Mouse (Mus musculus) neural tube, embryonic 12.5 days (tissue): ENCODE data around the gene C1rb. TPM values are rescaled to one million over a fixed set of nuclear protein-coding genes. Genes with fewer than 3 reads are reported as not detected.
"Not testable (repeated sequence)": the region's sequence is repeated elsewhere in the genome, so short reads cannot be mapped to it uniquely, and the experiment has no call there.

Source experiments
- ATAC-seq: fragments of 200-750 bp; cut with Nextera tagmentation; 2 replicates; pipeline ENCODE4 v1.8.0; 2017; ENCODE audit warnings: low read depth, mild to moderate bottlenecking, moderate TSS enrichment, moderate library complexity; ENCODE audit not compliant: low FRiP score
- H3K27ac ChIP-seq: fragments of 300-500 bp; sonication (generic); 2 replicates; pipeline ENCODE4 v1.5.1; 2016
- H3K27me3 ChIP-seq: fragments of 300-500 bp; sonication (generic); replicated peaks from 2 replicates; pipeline ENCODE4 v1.6.1; 2016; ENCODE audit warnings: mild to moderate bottlenecking
- H3K36me3 ChIP-seq: fragments of 300-500 bp; sonication (generic); 2 replicates; pipeline ENCODE4 v1.6.1; 2016; ENCODE audit warnings: mild to moderate bottlenecking
- H3K4me1 ChIP-seq: fragments of 300-500 bp; sonication (generic); 2 replicates; pipeline ENCODE4 v1.6.1; 2016
- H3K4me2 ChIP-seq: fragments of 300-500 bp; sonication (generic); replicated peaks from 2 replicates; pipeline ENCODE4 v1.6.1; 2016; ENCODE audit warnings: mild to moderate bottlenecking
- H3K4me3 ChIP-seq: fragments of 300-500 bp; sonication (generic); 2 replicates; pipeline ENCODE4 v1.5.1; 2016
- H3K9ac ChIP-seq: fragments of 300-500 bp; sonication (generic); 2 replicates; pipeline ENCODE4 v1.6.1; 2016; ENCODE audit warnings: mild to moderate bottlenecking
- H3K9me3 ChIP-seq: fragments of 300-500 bp; sonication (generic); 2 replicates; pipeline ENCODE4 v1.6.1; 2016; ENCODE audit warnings: mild to moderate bottlenecking
- WGBS: fragments of 180-500 bp; shearing (Covaris S2); methylation state at CpG from one replicate; pipeline ENCODE4 v1.1.7; 2016; 5-methylcytosine and 5-hydroxymethylcytosine counted together
- polyA plus RNA-seq: library from polyadenylated mRNA; unstranded; fragments of >200 nt; fragmentation: Nextera tagmentation; extraction: Ambion mirVana; gene quantifications from 2 replicates; pipeline ENCODE4 v1.2.1, GENCODE M21; 2016

Gene C1rb
- polyA plus RNA-seq, 1 experiment from 2014 or later, result not detected

DNA sequence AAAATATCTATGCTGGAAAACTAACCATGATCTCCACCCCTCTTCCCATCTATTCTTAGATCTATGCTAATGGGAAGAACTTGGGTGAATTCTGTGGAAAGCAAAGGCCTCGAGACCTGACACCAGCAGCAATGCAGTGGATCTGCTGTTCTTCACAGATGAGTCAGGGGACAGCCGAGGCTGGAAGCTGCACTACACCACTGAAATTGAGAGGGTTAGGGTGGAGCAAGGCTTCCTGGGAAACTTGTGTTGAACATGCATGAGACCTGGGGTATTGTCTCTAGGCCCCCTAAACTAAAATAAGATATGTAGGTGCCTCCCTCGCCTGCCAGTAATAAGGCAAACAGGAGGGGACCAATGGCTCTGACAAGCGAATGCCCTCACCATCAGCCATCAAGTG lies 8.9 kb upstream of the C1rb start:
- not testable (repeated sequence) for H3K27me3 ChIP-seq, H3K4me1 ChIP-seq, H3K4me2 ChIP-seq, H3K9me3 ChIP-seq, H3K9ac ChIP-seq, H3K36me3 ChIP-seq, ATAC-seq, H3K4me3 ChIP-seq, H3K27ac ChIP-seq
- WGBS, result 91% methylated on average over 4 of the region's 4 CpGs

DNA sequence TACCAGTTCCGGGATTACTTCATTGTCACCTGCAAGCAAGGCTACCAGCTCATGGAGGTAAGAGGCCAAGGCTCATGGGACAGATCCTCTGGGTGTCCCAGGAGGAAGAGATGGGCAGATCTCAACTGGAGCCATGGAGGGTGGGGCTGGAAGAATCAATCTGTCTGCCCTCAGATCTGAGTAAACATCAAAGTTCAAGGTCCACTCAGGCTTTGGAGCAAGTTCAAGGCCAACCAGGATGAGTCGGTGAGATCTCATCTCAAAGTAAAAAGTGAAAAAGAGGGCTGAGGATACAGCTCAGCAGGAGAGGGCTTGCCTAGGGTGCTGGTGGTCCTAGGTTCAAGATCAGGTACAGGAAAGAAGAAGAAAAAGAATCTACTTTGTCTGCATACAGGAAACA lies 8.5 kb upstream of the C1rb start:
- WGBS, result 93% methylated on average over 2 of the region's 2 CpGs
- not testable (repeated sequence) for H3K27ac ChIP-seq, H3K36me3 ChIP-seq, H3K9ac ChIP-seq, H3K4me3 ChIP-seq, ATAC-seq, H3K27me3 ChIP-seq, H3K4me2 ChIP-seq, H3K9me3 ChIP-seq, H3K4me1 ChIP-seq

DNA sequence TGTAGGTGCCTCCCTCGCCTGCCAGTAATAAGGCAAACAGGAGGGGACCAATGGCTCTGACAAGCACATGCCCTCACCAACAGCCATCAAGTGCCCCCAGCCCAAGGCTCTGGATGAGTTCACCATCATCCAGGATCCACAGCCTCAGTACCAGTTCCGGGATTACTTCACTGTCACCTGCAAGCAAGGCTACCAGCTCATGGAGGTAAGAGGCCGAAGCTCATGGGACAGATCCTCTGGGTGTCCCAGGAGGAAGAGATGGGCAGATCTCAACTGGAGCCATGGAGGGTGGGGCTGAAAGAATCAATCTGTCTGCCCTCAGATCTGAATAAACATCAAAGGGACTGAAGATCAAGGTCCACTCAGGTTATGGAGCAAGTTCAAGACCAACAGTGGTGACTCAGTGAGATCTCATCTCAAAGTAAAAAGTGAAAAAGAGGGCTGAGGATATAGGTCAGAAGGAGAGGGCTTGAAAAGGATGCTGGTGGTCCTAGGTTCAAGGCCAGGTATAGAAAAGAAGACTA lies 5.1 kb downstream of the C1rb start:
- H3K9ac ChIP-seq, H3K4me1 ChIP-seq, ATAC-seq, H3K36me3 ChIP-seq, H3K4me2 ChIP-seq, H3K27ac ChIP-seq, H3K9me3 ChIP-seq, H3K4me3 ChIP-seq, H3K27me3 ChIP-seq: not testable (repeated sequence)
- WGBS, result 88% methylated on average over 3 of the region's 3 CpGs

DNA sequence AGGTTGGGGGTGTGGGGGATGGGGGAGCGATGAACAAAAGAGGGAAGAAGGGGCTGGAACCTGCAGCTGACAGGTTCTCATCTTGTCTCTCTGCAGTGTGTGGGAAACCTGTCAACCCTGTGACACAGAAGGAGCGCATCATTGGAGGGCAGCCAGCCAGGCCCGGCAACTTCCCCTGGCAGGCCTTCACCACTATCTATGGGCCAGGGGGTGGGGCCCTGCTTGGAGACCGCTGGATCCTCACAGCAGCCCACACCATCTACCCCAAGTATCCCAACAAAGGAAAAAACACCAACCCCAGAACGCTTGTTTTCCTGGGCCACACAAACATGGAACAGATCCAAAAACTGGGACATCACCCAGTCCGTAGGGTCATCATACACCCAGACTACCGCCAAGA lies 10.1 kb downstream of the C1rb start:
- not testable (repeated sequence) for H3K36me3 ChIP-seq, H3K4me3 ChIP-seq, H3K9ac ChIP-seq, H3K4me1 ChIP-seq, H3K27me3 ChIP-seq, H3K9me3 ChIP-seq, H3K27ac ChIP-seq, ATAC-seq, H3K4me2 ChIP-seq
- 88% methylated on average over 7 of the region's 7 CpGs for WGBS

DNA sequence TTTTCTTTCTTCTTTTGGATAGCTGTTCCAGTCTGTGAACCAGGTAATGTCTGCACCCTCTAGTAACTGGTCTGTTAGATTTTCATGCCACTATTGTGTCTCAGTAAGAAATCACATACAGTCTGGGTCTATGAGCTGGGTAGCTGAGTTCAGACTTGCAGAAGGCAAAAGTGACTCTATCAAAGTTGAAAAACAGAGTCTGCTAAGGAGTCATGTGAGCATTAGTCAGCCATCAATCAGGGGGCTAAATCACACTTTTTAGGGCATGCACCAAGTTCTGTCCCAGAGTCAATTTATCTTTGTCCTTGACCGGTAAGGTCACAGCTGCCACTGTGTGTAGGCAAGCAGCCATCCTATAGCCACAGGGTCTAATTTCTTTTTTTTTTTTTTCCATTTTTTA lies 12.1 kb downstream of the C1rb start:
- H3K27ac ChIP-seq, result no peak overlapping the region
- H3K4me2 ChIP-seq, result no peak overlapping the region
- no peaks in the 10 kb centered on the region for H3K27me3 ChIP-seq
- no peaks in the 10 kb centered on the region for H3K36me3 ChIP-seq
- 87% methylated on average over 1 of the region's 1 CpGs for WGBS
- no peak overlapping the region for H3K4me3 ChIP-seq
- no peak for ATAC-seq
- H3K4me1 ChIP-seq, result no peaks in the 10 kb centered on the region
- no peak overlapping the region for H3K9ac ChIP-seq
- H3K9me3 ChIP-seq, result no peaks in the 10 kb centered on the region

DNA sequence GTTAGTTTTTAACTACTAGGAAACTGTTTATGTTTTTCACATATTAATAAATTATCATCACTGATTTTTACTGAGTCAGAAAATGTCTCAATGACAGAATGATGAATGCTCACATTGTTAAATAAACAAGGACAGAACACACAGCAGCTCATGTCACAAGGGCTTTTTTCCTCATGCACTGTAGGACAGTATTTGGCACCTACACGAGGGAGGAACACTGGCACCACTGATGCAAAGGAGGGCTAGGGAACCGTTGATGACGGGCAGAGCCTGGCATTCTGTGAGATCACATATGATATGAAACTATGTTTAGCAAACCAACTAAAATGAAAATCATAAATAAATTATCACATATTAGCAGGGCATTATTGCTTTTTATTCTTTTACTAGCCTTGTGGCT lies 14.8 kb downstream of the C1rb start:
- Histone ChIP-seq H3K9me3 (no peaks in the 10 kb centered on the region), H3K4me2 (no peak overlapping the region), H3K27me3 (no peaks in the 10 kb centered on the region), H3K36me3 (no peaks in the 10 kb centered on the region), H3K4me3 (no peak overlapping the region), H3K9ac (no peak overlapping the region), H3K27ac (no peak overlapping the region), H3K4me1 (no peaks in the 10 kb centered on the region)
- no peak for ATAC-seq
- WGBS, result 87% methylated on average over 3 of the region's 3 CpGs

DNA sequence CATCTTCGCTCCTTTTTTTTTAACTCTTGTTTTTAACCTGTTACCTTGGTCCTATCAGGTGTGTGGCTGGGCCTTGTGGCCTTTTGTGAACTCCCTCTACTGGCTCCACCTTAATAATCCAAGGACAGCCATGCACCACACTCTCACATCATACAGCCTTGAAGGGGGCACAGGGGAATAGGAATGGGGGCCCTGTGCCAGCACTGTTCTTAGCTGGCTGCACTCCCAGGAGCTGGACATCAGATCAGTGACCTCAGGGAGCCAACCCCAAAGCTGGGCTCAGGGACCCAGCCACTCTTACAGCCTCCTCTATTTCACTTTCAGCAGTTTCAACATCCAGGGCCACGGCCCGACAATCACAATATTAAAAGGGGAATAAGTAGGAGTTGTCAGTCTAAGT lies 15.7 kb downstream of the C1rb start:
- Histone ChIP-seq H3K9me3 (no peaks in the 10 kb centered on the region), H3K4me1 (no peaks in the 10 kb centered on the region), H3K27ac (no peak overlapping the region), H3K4me3 (no peak overlapping the region), H3K9ac (no peak overlapping the region), H3K36me3 (no peaks in the 10 kb centered on the region), H3K4me2 (no peak overlapping the region), H3K27me3 (no peaks in the 10 kb centered on the region)
- no peak for ATAC-seq
- WGBS, result 96% methylated on average over 3 of the region's 3 CpGs

DNA sequence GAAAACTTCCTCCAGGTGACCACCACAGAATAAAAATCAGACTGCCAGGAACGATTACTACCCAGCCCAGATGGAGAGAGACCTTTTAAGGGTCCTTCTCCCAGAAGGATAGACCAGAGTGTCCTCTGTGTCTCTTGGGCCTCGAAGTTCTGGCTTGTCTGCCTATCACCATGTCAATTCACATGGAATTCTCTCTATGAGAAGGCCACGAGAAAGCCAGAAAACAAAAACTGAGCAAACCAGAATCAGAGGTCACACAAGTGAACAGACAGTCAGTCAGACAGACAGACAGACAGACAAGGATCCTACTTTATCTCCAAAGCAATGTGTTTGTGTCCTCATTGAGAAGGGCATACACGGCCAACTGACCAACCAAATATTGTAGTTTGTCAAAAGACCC lies 16.2 kb downstream of the C1rb start:
- no peak overlapping the region for H3K9ac ChIP-seq
- H3K27ac ChIP-seq, result no peak overlapping the region
- ATAC-seq, result no peak
- H3K4me2 ChIP-seq, result no peak overlapping the region
- 78% methylated on average over 4 of the region's 4 CpGs for WGBS
- H3K4me3 ChIP-seq, result no peak overlapping the region
- H3K4me1 ChIP-seq, result no peaks in the 10 kb centered on the region
- no peaks in the 10 kb centered on the region for H3K27me3 ChIP-seq
- no peaks in the 10 kb centered on the region for H3K9me3 ChIP-seq
- no peaks in the 10 kb centered on the region for H3K36me3 ChIP-seq

DNA sequence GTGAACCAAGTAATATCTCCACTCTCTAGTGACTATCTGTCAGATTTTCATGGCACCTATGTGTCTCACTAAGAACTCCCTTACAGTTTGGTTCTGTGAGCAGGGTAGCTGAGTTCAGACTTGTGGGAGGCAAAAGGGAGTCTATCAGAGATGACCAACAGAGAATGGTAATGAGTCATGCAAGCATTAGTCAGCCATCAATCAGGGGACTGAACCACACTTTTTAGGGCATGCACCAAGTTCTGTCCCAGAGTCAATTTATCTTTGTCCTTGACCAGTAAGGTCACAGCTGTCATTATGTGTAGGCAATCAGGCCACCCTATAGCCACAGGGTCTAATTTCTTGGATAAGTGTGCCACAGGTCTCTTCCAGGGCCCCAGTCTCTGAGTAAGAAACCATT lies 18.7 kb downstream of the C1rb start:
- no peaks in the 10 kb centered on the region for H3K27me3 ChIP-seq
- no peak overlapping the region for H3K4me3 ChIP-seq
- no peak overlapping the region for H3K4me2 ChIP-seq
- no peak overlapping the region for H3K27ac ChIP-seq
- H3K9ac ChIP-seq, result no peak overlapping the region
- H3K36me3 ChIP-seq, result no peaks in the 10 kb centered on the region
- no peaks in the 10 kb centered on the region for H3K9me3 ChIP-seq
- no peaks in the 10 kb centered on the region for H3K4me1 ChIP-seq
- ATAC-seq, result no peak

DNA sequence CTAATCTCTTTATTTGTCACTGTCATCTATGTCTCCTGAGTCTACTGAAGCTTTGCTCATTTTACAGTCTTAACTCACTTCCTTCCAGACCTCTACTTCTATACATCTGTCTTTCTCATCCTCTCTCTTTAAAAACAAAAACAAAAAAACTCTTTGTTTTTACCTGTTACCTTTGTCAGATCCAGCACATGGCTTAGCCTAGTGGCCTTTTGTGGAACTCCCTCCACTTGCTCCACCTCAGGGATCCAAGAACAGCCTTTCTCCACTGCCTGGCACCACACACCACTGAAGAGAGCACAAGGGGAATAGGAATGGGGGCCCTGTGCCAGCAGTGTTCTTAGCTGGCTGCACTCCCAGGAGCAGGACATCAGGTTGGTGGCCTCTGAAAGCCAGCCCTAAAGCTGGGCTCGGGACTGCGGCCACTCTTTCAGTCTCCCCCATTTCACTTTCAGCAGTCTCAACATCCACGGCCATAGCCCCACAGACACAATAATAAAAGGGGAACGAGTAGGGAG lies 22.1 kb downstream of the C1rb start:
- Histone ChIP-seq H3K9me3 (no peaks in the 10 kb centered on the region), H3K4me1 (no peaks in the 10 kb centered on the region), H3K4me3 (no peak overlapping the region), H3K27ac (no peak overlapping the region), H3K27me3 (no peaks in the 10 kb centered on the region), H3K9ac (no peak overlapping the region), H3K4me2 (no peak overlapping the region), H3K36me3 (no peaks in the 10 kb centered on the region)
- 81% methylated on average over 4 of the region's 4 CpGs for WGBS
- ATAC-seq, result no peak

DNA sequence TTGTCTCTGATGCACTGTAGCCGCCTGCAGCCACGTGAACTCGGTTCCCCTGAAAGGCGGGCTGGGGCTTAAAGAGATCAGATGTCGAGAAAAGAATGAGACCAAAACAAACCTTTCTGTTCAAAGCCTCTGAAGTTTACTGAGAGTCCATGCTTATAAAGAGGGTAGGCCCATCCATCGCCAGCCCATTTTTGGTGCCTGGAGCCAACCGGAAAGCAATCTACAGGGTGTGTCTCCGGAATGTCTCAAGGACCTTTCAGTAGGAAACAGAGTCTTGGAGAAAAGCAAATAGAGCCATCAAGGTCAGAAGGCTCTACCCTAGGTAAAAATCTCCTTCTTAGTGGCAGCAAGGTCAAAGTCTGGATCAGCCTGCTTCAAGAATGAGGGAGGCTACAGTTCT lies 23.0 kb downstream of the C1rb start:
- Histone ChIP-seq H3K4me1 (no peaks in the 10 kb centered on the region), H3K27me3 (no peaks in the 10 kb centered on the region), H3K4me3 (no peak overlapping the region), H3K27ac (no peak overlapping the region), H3K9me3 (no peaks in the 10 kb centered on the region), H3K9ac (no peak overlapping the region), H3K36me3 (no peaks in the 10 kb centered on the region), H3K4me2 (no peak overlapping the region)
- ATAC-seq, result no peak
- WGBS, result 91% methylated on average over 8 of the region's 8 CpGs

DNA sequence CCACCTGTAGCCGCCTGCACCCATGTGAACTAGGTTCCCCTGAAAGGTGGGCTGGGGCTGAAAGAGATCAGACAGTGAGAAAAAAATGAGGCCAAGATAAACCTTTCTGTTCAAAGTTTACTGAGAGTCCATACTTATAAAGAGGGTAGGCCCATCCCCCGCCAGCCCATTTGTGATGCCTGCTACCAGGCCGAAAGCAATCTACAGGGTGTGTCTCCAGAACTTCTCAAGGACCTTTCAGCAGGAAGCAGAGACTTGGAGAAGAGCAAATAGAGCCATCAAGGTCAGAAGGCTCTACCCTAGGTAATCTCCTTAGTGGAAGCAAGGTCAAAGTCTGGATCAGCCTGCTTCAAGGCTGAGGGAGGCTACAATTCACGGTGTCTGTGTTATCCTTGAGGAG lies 31.9 kb downstream of the C1rb start:
- Histone ChIP-seq H3K4me3 (no peak overlapping the region), H3K36me3 (no peaks in the 10 kb centered on the region), H3K9me3 (peaks cover 3% of the 10 kb centered on the region; the same call in 1 of the 2 replicates), H3K27ac (no peak overlapping the region), H3K9ac (no peak overlapping the region), H3K4me1 (no peaks in the 10 kb centered on the region), H3K27me3 (no peaks in the 10 kb centered on the region), H3K4me2 (no peak overlapping the region)
- 92% methylated on average over 4 of the region's 4 CpGs for WGBS
- ATAC-seq, result no peak

DNA sequence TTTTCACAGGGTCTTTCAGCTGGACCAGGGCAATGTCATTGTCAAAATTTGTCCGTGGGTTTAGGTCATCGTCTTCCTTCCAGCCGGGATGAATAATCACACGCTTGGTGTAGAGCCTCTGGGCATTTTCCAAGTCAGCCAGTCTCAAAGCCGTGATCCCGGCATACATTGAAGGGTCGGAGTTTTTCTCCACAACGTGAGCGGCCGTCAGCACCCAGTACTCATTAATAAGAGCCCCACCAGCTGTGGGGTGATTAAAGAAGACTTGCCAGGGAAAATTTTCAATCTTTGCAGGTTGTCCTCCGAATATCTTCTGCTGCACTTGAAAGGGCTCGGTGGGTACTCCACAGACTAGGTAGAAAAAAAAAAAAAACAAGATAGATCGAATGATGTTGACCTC lies 55.5 kb downstream of the C1rb start:
- Histone ChIP-seq H3K27ac (no peak overlapping the region), H3K4me2 (no peak overlapping the region), H3K4me1 (no peaks in the 10 kb centered on the region), H3K36me3 (no peaks in the 10 kb centered on the region), H3K27me3 (no peaks in the 10 kb centered on the region), H3K9me3 (no peaks in the 10 kb centered on the region), H3K4me3 (no peak overlapping the region), H3K9ac (no peak overlapping the region)
- 90% methylated on average over 13 of the region's 13 CpGs for WGBS
- no peak for ATAC-seq
